Mouse (Mus musculus) forebrain, embryonic 16.5 days (tissue): ENCODE data around the gene Hoxc9. TPM values are rescaled to one million over a fixed set of nuclear protein-coding genes. Genes with fewer than 3 reads are reported as not detected.

Experiments used
- ATAC-seq: fragments of 200-750 bp; cut with Nextera tagmentation; 2 replicates; pipeline ENCODE4 v1.8.0; 2017; ENCODE audit warnings: mild to moderate bottlenecking, moderate library complexity
- H3K27ac ChIP-seq: fragments of 300-500 bp; sonication (generic); 2 replicates; pipeline ENCODE4 v1.5.1; 2014; ENCODE audit warnings: low read length, control low read depth
- H3K27me3 ChIP-seq: fragments of 300-500 bp; sonication (generic); replicated peaks from 2 replicates; pipeline ENCODE4 v1.6.1; 2014; ENCODE audit warnings: low read length; ENCODE audit not compliant: control insufficient read depth, insufficient read depth
- H3K36me3 ChIP-seq: fragments of 300-500 bp; sonication (generic); 2 replicates; pipeline ENCODE4 v1.6.1; 2014; ENCODE audit not compliant: control insufficient read depth, insufficient read depth
- H3K4me1 ChIP-seq: fragments of 300-500 bp; sonication (generic); replicated peaks from 2 replicates; pipeline ENCODE4 v1.6.1; 2014; ENCODE audit warnings: low read length; ENCODE audit not compliant: control insufficient read depth, insufficient read depth
- H3K4me2 ChIP-seq: fragments of 300-500 bp; sonication (generic); 2 replicates; pipeline ENCODE4 v1.6.1; 2014; ENCODE audit warnings: mild to moderate bottlenecking, low read length, control low read depth
- H3K4me3 ChIP-seq: fragments of 300-500 bp; sonication (generic); replicated peaks from 2 replicates; pipeline ENCODE4 v1.5.1; 2014; ENCODE audit warnings: mild to moderate bottlenecking, low read length, control low read depth
- H3K9ac ChIP-seq: fragments of 300-500 bp; sonication (generic); replicated peaks from 2 replicates; pipeline ENCODE4 v1.6.1; 2014; ENCODE audit warnings: low read depth, low read length, control low read depth
- H3K9me3 ChIP-seq: fragments of 300-500 bp; sonication (generic); 2 replicates; pipeline ENCODE4 v1.6.1; 2016; ENCODE audit warnings: low read length; ENCODE audit not compliant: control insufficient read depth
- WGBS: fragments of 180-500 bp; shearing (Covaris S2); extraction: QIAGEN DNeasy Blood & Tissue Kit; methylation state at CpG from one replicate; pipeline ENCODE4 v1.1.7; 2014; 5-methylcytosine and 5-hydroxymethylcytosine counted together
- polyA plus RNA-seq: library from polyadenylated mRNA; unstranded; fragments of >200 nt; fragmentation: Nextera tagmentation; extraction: Ambion mirVana; gene quantifications from 2 replicates; pipeline ENCODE4 v1.2.1, GENCODE M21; 2015

Gene Hoxc9
- polyA plus RNA-seq, 1 experiment from 2014 or later = not detected

GRCm38 (mm10) chr15:102965003-102965891 is 11.0 kb upstream of the Hoxc9 start:
- Histone ChIP-seq H3K36me3 (no peaks in the 10 kb centered on the region), H3K4me3 (no peak overlapping the region), H3K27me3 (peaks cover 95% of the 10 kb centered on the region), H3K27ac (no peak overlapping the region), H3K4me1 (no peaks in the 10 kb centered on the region; the same call in 1 of the 2 replicates), H3K9me3 (no peaks in the 10 kb centered on the region), H3K4me2 (no peak overlapping the region), H3K9ac (no peak overlapping the region)
- ATAC-seq = no peak
- WGBS = 3% methylated on average over 26 of the region's 26 CpGs

GRCm38 (mm10) chr15:102965892-102966775 is 10.1 kb upstream of the Hoxc9 start:
- peak overlapping the region; percentile 28; the same call in 1 of the 2 replicates for H3K4me2 ChIP-seq
- peak overlapping the region; percentile 19 for H3K4me3 ChIP-seq
- ATAC-seq = 0 out of 2 replicates have a peak, but pooled peaks have one; percentile 38

GRCm38 (mm10) chr15:102966776-102967311 is 9.4 kb upstream of the Hoxc9 start, which contains the start of gene Hoxc10:
TSS of gene Hoxc10 (plus strand) at chr15:102966796.
- Histone ChIP-seq H3K36me3 (no peaks in the 10 kb centered on the region), H3K27me3 (peaks cover 93% of the 10 kb centered on the region), H3K4me2 (peak within 1 kb of the TSS; percentile 28; the same call in 1 of the 2 replicates), H3K9me3 (no peaks in the 10 kb centered on the region), H3K4me1 (no peaks in the 10 kb centered on the region; the same call in 1 of the 2 replicates), H3K9ac (no peak within 1 kb of the TSS), H3K4me3 (peak within 1 kb of the TSS; percentile 19), H3K27ac (no peak within 1 kb of the TSS)
- WGBS = 3% methylated on average over 27 of the region's 27 CpGs
- no peak for ATAC-seq

More at GRCm38 (mm10) chr15:102965892-102966775, 10.1 kb upstream of the Hoxc9 start:
- Histone ChIP-seq H3K27ac (no peak overlapping the region), H3K4me1 (no peaks in the 10 kb centered on the region; the same call in 1 of the 2 replicates), H3K36me3 (no peaks in the 10 kb centered on the region), H3K27me3 (peaks cover 95% of the 10 kb centered on the region), H3K9me3 (no peaks in the 10 kb centered on the region), H3K9ac (no peak overlapping the region)
- WGBS = 3% methylated on average over 29 of the region's 30 CpGs

- Histone ChIP-seq H3K27ac (no peak within 1 kb of the TSS), H3K9me3 (no peaks in the 10 kb centered on the region), H3K36me3 (no peaks in the 10 kb centered on the region), H3K4me2 (peak within 1 kb of the TSS; percentile 28; the same call in 1 of the 2 replicates), H3K4me3 (peak within 1 kb of the TSS; percentile 19), H3K27me3 (peaks cover 95% of the 10 kb centered on the region), H3K4me1 (no peaks in the 10 kb centered on the region; the same call in 1 of the 2 replicates), H3K9ac (no peak within 1 kb of the TSS)
- WGBS = 2% methylated on average over 12 of the region's 12 CpGs
- ATAC-seq = no peak
These were observed 9.0 kb upstream of the Hoxc9 start, which contains the start of gene Hoxc5 for GRCm38 (mm10) chr15:102967312-102967510. TSS of gene Hoxc5 (plus strand) at chr15:102967443.

GRCm38 (mm10) chr15:102967511-102968397 is 8.5 kb upstream of the Hoxc9 start:
- H3K27me3 ChIP-seq = peaks cover 95% of the 10 kb centered on the region
- no peak overlapping the region for H3K27ac ChIP-seq
- no peak for ATAC-seq
- no peak overlapping the region for H3K4me3 ChIP-seq
- H3K4me1 ChIP-seq = no peaks in the 10 kb centered on the region; the same call in 1 of the 2 replicates
- no peaks in the 10 kb centered on the region for H3K36me3 ChIP-seq
- no peak overlapping the region for H3K4me2 ChIP-seq
- H3K9me3 ChIP-seq = no peaks in the 10 kb centered on the region
- no peak overlapping the region for H3K9ac ChIP-seq
- 2% methylated on average over 34 of the region's 34 CpGs for WGBS

GRCm38 (mm10) chr15:102969296-102969695 is 6.9 kb upstream of the Hoxc9 start:
- H3K4me3 ChIP-seq = no peak overlapping the region
- no peak overlapping the region for H3K9ac ChIP-seq
- no peaks in the 10 kb centered on the region; the same call in 1 of the 2 replicates for H3K4me1 ChIP-seq
- ATAC-seq = no peak
- WGBS = 25% methylated on average over 1 of the region's 1 CpGs
- no peak overlapping the region for H3K27ac ChIP-seq
- H3K9me3 ChIP-seq = no peaks in the 10 kb centered on the region
- H3K4me2 ChIP-seq = no peak overlapping the region
- H3K36me3 ChIP-seq = no peaks in the 10 kb centered on the region
- H3K27me3 ChIP-seq = peaks cover 96% of the 10 kb centered on the region

- H3K9me3 ChIP-seq = no peaks in the 10 kb centered on the region
- no peaks in the 10 kb centered on the region; the same call in 1 of the 2 replicates for H3K4me1 ChIP-seq
- H3K4me3 ChIP-seq = no peak overlapping the region
- ATAC-seq = no peak
- no peak overlapping the region for H3K9ac ChIP-seq
- H3K4me2 ChIP-seq = no peak overlapping the region
- H3K36me3 ChIP-seq = no peaks in the 10 kb centered on the region
- H3K27me3 ChIP-seq = peaks cover 94% of the 10 kb centered on the region
- WGBS = 1% methylated on average over 12 of the region's 12 CpGs
- no peak overlapping the region for H3K27ac ChIP-seq
These were observed 5.5 kb upstream of the Hoxc9 start for GRCm38 (mm10) chr15:102970740-102971139.

GRCm38 (mm10) chr15:102972254-102972653 is 4.0 kb upstream of the Hoxc9 start:
- ATAC-seq = no peak
- H3K4me3 ChIP-seq = no peak overlapping the region
- H3K9me3 ChIP-seq = no peaks in the 10 kb centered on the region
- WGBS = under 1% methylated on average over 21 of the region's 21 CpGs
- no peak overlapping the region for H3K27ac ChIP-seq
- peaks cover 88% of the 10 kb centered on the region for H3K27me3 ChIP-seq
- H3K36me3 ChIP-seq = no peaks in the 10 kb centered on the region
- no peaks in the 10 kb centered on the region for H3K4me1 ChIP-seq
- no peak overlapping the region for H3K9ac ChIP-seq
- H3K4me2 ChIP-seq = no peak overlapping the region
